Mouse (Mus musculus) forebrain, embryonic 13.5 days (tissue): ENCODE results near the gene Pcsk7. TPM values are rescaled to one million over a fixed set of nuclear protein-coding genes. Genes with fewer than 3 reads are reported as not detected.
A peak's percentile ranks its signal among the peaks of the same experiment; 100 is the strongest.

Source experiments
- ATAC-seq: fragments of 200-750 bp; cut with Nextera tagmentation; 2 replicates; pipeline ENCODE4 v1.8.0; 2017
- H3K27ac ChIP-seq: fragments of 300-500 bp; sonication (generic); 2 replicates; pipeline ENCODE4 v1.5.1; 2015; ENCODE audit warnings: inconsistent platforms, mild to moderate bottlenecking, moderate library complexity
- H3K27me3 ChIP-seq: fragments of 300-500 bp; sonication (generic); 2 replicates; pipeline ENCODE4 v1.6.1; 2015; ENCODE audit warnings: mild to moderate bottlenecking, inconsistent platforms
- H3K36me3 ChIP-seq: fragments of 300-500 bp; sonication (generic); 2 replicates; pipeline ENCODE4 v1.6.1; 2015; ENCODE audit warnings: mild to moderate bottlenecking, inconsistent platforms; ENCODE audit not compliant: poor library complexity, severe bottlenecking
- H3K4me1 ChIP-seq: fragments of 300-500 bp; sonication (generic); 2 replicates; pipeline ENCODE4 v1.6.1; 2015; ENCODE audit warnings: inconsistent platforms
- H3K4me2 ChIP-seq: fragments of 300-500 bp; sonication (generic); 2 replicates; pipeline ENCODE4 v1.6.1; 2015; ENCODE audit warnings: inconsistent platforms, mild to moderate bottlenecking, moderate library complexity
- H3K4me3 ChIP-seq: fragments of 300-500 bp; sonication (generic); 2 replicates; pipeline ENCODE4 v1.5.1; 2015; ENCODE audit warnings: mild to moderate bottlenecking, inconsistent platforms
- H3K9ac ChIP-seq: fragments of 300-500 bp; sonication (generic); 2 replicates; pipeline ENCODE4 v1.6.1; 2015; ENCODE audit warnings: mild to moderate bottlenecking, inconsistent platforms
- H3K9me3 ChIP-seq: fragments of 300-500 bp; sonication (generic); replicated peaks from 2 replicates; pipeline ENCODE4 v1.6.1; 2016; ENCODE audit warnings: inconsistent platforms
- WGBS: fragments of 180-500 bp; shearing (Covaris S2); methylation state at CpG from one replicate; pipeline ENCODE4 v1.1.7; 2015; 5-methylcytosine and 5-hydroxymethylcytosine counted together
- polyA plus RNA-seq: library from polyadenylated mRNA; unstranded; fragments of >200 nt; fragmentation: Nextera tagmentation; extraction: Ambion mirVana; gene quantifications from 2 replicates; pipeline ENCODE4 v1.2.1, GENCODE M21; 2015

The Pcsk7 gene
- polyA plus RNA-seq = 20.1 and 24.9 TPM in 2 replicates

- peak within 1 kb of the TSS; percentile 86 for H3K4me2 ChIP-seq
- peak; percentile 94 for ATAC-seq
- no peaks in the 10 kb centered on the region for H3K9me3 ChIP-seq
- under 1% methylated on average over 64 of the region's 80 CpGs for WGBS
- H3K9ac ChIP-seq = peak within 1 kb of the TSS; percentile 93
- peak within 1 kb of the TSS; percentile 95 for H3K27ac ChIP-seq
- peak within 1 kb of the TSS; percentile 90 for H3K4me3 ChIP-seq
- peaks cover 31% of the 10 kb centered on the region for H3K4me1 ChIP-seq
- peaks cover 45% of the 10 kb centered on the region for H3K36me3 ChIP-seq
- H3K27me3 ChIP-seq = no peaks in the 10 kb centered on the region
Measured at GRCm38 (mm10) chr9:45906355-45907077, at the start of gene Pcsk7, which contains the start of gene Rnf214. TSS of gene Pcsk7 (plus strand) at chr9:45906497. TSS of gene Rnf214 (minus strand) at chr9:45906911.

DNA sequence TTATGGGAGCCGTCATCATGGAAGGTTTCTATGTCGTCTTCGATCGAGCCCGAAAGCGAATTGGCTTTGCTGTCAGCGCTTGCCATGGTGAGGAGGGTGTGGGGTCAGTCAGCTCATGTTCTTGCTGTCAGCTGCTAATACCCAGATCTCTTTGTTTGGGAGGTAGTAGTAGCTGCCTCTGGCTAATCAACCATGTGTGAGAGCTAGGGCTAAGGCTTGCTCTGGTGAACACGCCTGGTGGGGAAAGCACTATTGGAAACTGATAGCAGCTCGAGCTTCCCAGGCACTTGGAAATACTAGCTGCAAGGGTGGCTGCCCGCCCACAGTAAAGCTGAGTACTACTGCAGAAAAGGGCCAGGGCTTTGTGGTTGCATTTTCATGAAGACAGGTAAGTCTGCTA is 46.9 kb upstream of the Pcsk7 start:
- WGBS = 95% methylated on average over 10 of the region's 10 CpGs
- H3K27me3 ChIP-seq = no peaks in the 10 kb centered on the region
- no peak overlapping the region for H3K4me2 ChIP-seq
- no peak overlapping the region for H3K27ac ChIP-seq
- no peaks in the 10 kb centered on the region for H3K4me1 ChIP-seq
- peaks cover 97% of the 10 kb centered on the region for H3K36me3 ChIP-seq
- H3K9me3 ChIP-seq = no peaks in the 10 kb centered on the region
- ATAC-seq = no peak
- no peak overlapping the region for H3K4me3 ChIP-seq
- H3K9ac ChIP-seq = no peak overlapping the region

DNA sequence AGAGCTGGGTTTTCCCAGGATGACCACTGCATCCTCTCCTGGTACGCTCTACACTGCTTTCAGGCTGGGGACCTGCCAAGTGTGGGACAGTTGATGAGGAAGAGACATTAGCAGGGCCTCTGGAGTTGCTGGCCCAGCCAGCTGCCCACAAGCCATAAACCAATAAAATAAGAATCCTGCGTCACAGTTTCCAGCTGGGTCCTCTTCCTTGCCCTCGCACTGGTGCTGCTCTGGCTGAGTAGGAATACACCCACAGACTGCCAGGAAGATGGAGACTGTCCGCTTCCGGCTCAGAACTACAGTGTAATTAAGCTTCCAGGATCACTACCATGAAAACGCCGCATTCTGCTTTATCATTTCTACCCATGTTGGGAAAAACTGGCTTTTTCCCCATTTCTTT is 44.5 kb upstream of the Pcsk7 start:
- Histone ChIP-seq H3K4me3 (no peak overlapping the region), H3K27me3 (no peaks in the 10 kb centered on the region), H3K27ac (no peak overlapping the region), H3K4me1 (no peaks in the 10 kb centered on the region), H3K4me2 (no peak overlapping the region), H3K36me3 (peaks cover 95% of the 10 kb centered on the region), H3K9ac (no peak overlapping the region), H3K9me3 (no peaks in the 10 kb centered on the region)
- no peak for ATAC-seq
- WGBS = 95% methylated on average over 7 of the region's 7 CpGs

DNA sequence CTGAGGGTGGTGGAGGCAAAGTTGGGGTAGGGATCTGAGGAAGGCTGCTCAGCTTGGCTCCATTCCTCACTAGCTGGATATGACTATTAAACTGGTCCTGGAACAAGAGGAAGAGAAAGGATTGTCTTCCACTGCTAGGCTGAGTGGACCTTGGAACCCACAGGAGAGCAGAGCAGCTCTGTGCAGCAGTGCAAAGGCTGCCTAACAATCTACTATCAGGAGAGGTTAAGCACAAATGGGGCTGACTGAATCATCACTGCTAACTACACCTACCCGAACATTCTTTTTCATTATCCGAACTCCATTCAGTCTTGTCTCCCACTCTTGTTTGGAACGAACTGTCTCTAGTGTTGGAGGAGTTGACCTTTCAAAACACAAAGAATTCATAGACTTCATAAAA is 37.1 kb upstream of the Pcsk7 start:
- Histone ChIP-seq H3K4me2 (no peak overlapping the region), H3K4me3 (no peak overlapping the region), H3K27ac (no peak overlapping the region), H3K9ac (no peak overlapping the region), H3K27me3 (no peaks in the 10 kb centered on the region), H3K4me1 (no peaks in the 10 kb centered on the region), H3K36me3 (peaks cover 91% of the 10 kb centered on the region), H3K9me3 (no peaks in the 10 kb centered on the region)
- WGBS = 94% methylated on average over 3 of the region's 3 CpGs
- ATAC-seq = no peak

GRCm38 (mm10) chr9:45870265-45870664 is 36.0 kb upstream of the Pcsk7 start:
- Histone ChIP-seq H3K9me3 (no peaks in the 10 kb centered on the region), H3K9ac (no peak overlapping the region), H3K4me1 (no peaks in the 10 kb centered on the region), H3K27ac (no peak overlapping the region), H3K27me3 (no peaks in the 10 kb centered on the region), H3K4me3 (no peak overlapping the region), H3K4me2 (no peak overlapping the region), H3K36me3 (peaks cover 85% of the 10 kb centered on the region)
- WGBS = 95% methylated on average over 3 of the region's 3 CpGs
- no peak for ATAC-seq

DNA sequence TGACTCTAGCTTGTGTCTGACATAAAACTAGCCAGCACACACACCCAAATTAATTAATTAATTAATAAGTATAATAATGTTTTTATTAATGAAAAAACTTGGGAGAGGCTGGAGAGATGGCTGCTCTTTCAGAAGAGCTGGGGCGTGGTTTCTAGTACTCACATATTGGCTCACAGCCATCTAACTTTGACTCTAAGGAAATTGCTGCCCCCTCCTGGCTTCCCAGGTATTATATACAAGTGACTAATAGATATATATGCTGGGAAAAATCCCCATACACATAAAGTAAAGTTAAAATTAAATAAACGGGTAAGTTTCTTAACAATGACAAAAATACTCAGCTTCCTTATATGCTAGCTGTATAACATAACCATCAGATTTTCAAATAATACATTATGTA is 28.4 kb upstream of the Pcsk7 start:
- ATAC-seq = no peak
- H3K27me3 ChIP-seq = no peaks in the 10 kb centered on the region
- H3K36me3 ChIP-seq = peaks cover 71% of the 10 kb centered on the region
- H3K4me3 ChIP-seq = no peak overlapping the region
- H3K4me1 ChIP-seq = no peaks in the 10 kb centered on the region
- no peak overlapping the region for H3K27ac ChIP-seq
- no peaks in the 10 kb centered on the region for H3K9me3 ChIP-seq
- 77% methylated on average over 2 of the region's 2 CpGs for WGBS
- H3K4me2 ChIP-seq = no peak overlapping the region
- H3K9ac ChIP-seq = no peak overlapping the region

DNA sequence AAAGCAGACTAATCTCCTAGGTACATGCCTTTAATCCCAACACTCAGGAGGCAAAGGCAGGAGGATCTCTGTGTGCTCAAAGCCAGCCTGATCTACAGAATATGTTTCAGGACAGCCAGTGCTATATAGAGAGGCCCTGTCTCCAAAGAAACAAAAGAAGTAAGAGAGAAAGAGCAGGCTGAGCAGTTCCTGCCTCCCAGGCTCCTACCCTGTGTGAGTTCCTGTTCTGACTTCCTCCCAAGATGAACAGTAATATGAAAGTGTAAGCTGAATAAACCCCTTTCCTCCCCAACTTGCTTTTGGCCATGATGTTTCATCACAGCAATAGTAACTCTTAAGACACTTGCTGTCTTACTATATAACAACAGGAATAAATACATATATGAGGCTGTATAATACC is 12.6 kb upstream of the Pcsk7 start:
- Histone ChIP-seq H3K9ac (no peak overlapping the region), H3K4me3 (no peak overlapping the region), H3K4me1 (no peaks in the 10 kb centered on the region), H3K36me3 (peaks cover 96% of the 10 kb centered on the region), H3K4me2 (no peak overlapping the region), H3K9me3 (no peaks in the 10 kb centered on the region), H3K27me3 (no peaks in the 10 kb centered on the region), H3K27ac (no peak overlapping the region)
- no peak for ATAC-seq

DNA sequence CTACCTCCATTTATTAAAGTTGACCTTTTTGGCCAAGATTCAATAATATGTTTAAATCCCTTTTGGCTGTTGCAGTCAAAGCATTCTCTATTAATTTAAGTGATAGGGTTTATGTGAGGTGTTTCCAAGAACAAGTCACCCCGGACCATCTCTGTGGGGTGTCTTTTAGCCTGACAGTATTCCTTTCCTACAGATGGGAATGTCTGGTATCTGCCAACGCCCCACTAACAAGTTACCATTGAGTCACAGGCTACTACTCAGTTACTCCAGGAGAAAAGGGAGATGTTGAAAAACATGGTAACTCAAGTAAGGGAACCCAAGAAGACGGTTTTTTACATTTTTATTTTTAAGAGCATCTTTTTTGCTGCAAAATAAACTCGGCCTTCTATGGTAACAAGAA is 1.1 kb upstream of the Pcsk7 start:
- H3K9me3 ChIP-seq = no peaks in the 10 kb centered on the region
- peak overlapping the region; percentile 86 for H3K4me2 ChIP-seq
- H3K27me3 ChIP-seq = no peaks in the 10 kb centered on the region
- 58% methylated on average over 4 of the region's 4 CpGs for WGBS
- peaks cover 31% of the 10 kb centered on the region for H3K4me1 ChIP-seq
- H3K9ac ChIP-seq = peak overlapping the region; percentile 93
- no peak for ATAC-seq
- H3K27ac ChIP-seq = no peak overlapping the region
- peaks cover 32% of the 10 kb centered on the region for H3K36me3 ChIP-seq
- H3K4me3 ChIP-seq = peak overlapping the region; percentile 90

DNA sequence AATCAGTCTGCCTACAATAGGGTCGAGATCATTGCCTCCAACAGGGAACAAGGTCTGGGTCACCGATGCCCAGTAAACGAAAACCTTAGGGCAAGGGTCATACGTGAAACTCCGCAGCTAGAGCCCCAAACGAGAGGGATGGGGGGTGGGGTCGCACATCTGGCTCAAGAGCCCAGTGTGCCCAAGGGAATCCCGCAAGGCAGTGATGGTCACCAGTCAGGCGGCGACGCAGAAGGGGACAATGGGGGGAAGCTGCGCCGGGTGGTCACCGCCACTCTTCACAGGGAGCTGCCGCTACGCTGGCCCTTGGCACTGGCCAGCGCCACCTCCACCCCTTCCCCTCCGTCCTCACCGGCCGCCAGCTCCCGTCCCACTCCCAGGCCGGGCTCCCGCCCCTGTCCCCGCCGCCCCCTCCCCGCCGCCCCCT is 473 bp upstream of the Pcsk7 start:
- Histone ChIP-seq H3K27me3 (no peaks in the 10 kb centered on the region), H3K9me3 (no peaks in the 10 kb centered on the region), H3K4me3 (peak overlapping the region; percentile 90), H3K4me1 (peaks cover 31% of the 10 kb centered on the region), H3K4me2 (peak overlapping the region; percentile 86), H3K27ac (peak overlapping the region; percentile 95), H3K36me3 (peaks cover 39% of the 10 kb centered on the region), H3K9ac (peak overlapping the region; percentile 93)
- ATAC-seq = peak; percentile 51
- 0% methylated on average over 18 of the region's 27 CpGs for whole genome bisulfite sequencing

DNA sequence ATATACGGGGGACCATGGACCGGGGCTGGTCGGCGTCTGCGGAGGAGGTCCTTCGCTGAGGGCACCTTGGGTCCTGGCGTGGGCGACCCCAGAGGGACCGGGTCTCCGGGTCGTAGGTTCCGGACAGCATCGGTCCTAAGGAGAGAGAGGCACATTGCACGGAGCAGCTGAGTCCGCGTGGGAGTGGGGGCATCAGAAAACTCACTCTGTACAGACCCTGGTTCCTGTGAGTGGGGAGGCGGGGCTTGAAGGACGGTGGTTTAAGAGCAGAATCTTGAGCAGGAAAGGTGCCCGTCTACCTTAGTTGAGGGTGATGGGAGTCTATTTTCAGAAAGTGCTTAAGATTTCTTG is 756 bp downstream of the Pcsk7 start:
- Histone ChIP-seq H3K36me3 (peaks cover 45% of the 10 kb centered on the region), H3K27ac (peak overlapping the region; percentile 95), H3K4me2 (peak overlapping the region; percentile 86), H3K4me3 (peak overlapping the region; percentile 90), H3K27me3 (no peaks in the 10 kb centered on the region), H3K4me1 (peaks cover 31% of the 10 kb centered on the region), H3K9me3 (no peaks in the 10 kb centered on the region), H3K9ac (peak overlapping the region; percentile 93)
- ATAC-seq = no peak
- WGBS = under 1% methylated on average over 19 of the region's 19 CpGs

- H3K4me2 ChIP-seq = no peak overlapping the region
- peaks cover 15% of the 10 kb centered on the region for H3K4me1 ChIP-seq
- no peak overlapping the region for H3K9ac ChIP-seq
- H3K27me3 ChIP-seq = no peaks in the 10 kb centered on the region
- no peak for ATAC-seq
- WGBS = 90% methylated on average over 3 of the region's 3 CpGs
- no peak overlapping the region for H3K4me3 ChIP-seq
- peaks cover 75% of the 10 kb centered on the region for H3K36me3 ChIP-seq
- H3K9me3 ChIP-seq = no peaks in the 10 kb centered on the region
- no peak overlapping the region for H3K27ac ChIP-seq
Measured at GRCm38 (mm10) chr9:45910995-45911394, 4.7 kb downstream of the Pcsk7 start.

- 78% methylated on average over 1 of the region's 1 CpGs for WGBS
Measured at GRCm38 (mm10) chr9:45911673-45912072, 5.4 kb downstream of the Pcsk7 start.

GRCm38 (mm10) chr9:45915659-45916058 is 9.4 kb downstream of the Pcsk7 start:
- Histone ChIP-seq H3K27me3 (no peaks in the 10 kb centered on the region), H3K36me3 (peaks cover 94% of the 10 kb centered on the region), H3K27ac (no peak overlapping the region), H3K9me3 (no peaks in the 10 kb centered on the region), H3K4me1 (no peaks in the 10 kb centered on the region), H3K4me3 (no peak overlapping the region), H3K9ac (no peak overlapping the region), H3K4me2 (no peak overlapping the region)
- 92% methylated on average over 2 of the region's 2 CpGs for WGBS
- ATAC-seq = no peak

More at GRCm38 (mm10) chr9:45911673-45912072, 5.4 kb downstream of the Pcsk7 start:
- H3K27ac ChIP-seq = no peak overlapping the region
- H3K4me2 ChIP-seq = no peak overlapping the region
- no peaks in the 10 kb centered on the region for H3K27me3 ChIP-seq
- no peak overlapping the region for H3K9ac ChIP-seq
- no peaks in the 10 kb centered on the region for H3K9me3 ChIP-seq
- H3K4me3 ChIP-seq = no peak overlapping the region
- peaks cover 82% of the 10 kb centered on the region for H3K36me3 ChIP-seq
- ATAC-seq = no peak
- H3K4me1 ChIP-seq = peaks cover 15% of the 10 kb centered on the region
